Mouse (Mus musculus) ES-E14 (cell line): ENCODE data around the gene Zfp385c. TPM values are rescaled to one million over a fixed set of nuclear protein-coding genes. Genes with fewer than 3 reads are reported as not detected.

ENCODE experiments used
- DNase-seq: peaks from one replicate; pipeline ENCODE4 v3.0.0-alpha.2; 2013; ENCODE audit warnings: low read depth, low spot score
- H3K27ac ChIP-seq: 2 replicates; pipeline ENCODE4 v1.5.1; 2012; ENCODE audit warnings: low read depth, mild to moderate bottlenecking, low read length, moderate library complexity, mixed read lengths; ENCODE audit not compliant: poor library complexity, insufficient read depth, severe bottlenecking
- H3K36me3 ChIP-seq: 2 replicates; pipeline ENCODE4 v1.6.1; 2012; ENCODE audit warnings: mild to moderate bottlenecking, low read length, moderate library complexity, mixed read lengths; ENCODE audit not compliant: control insufficient read depth, poor library complexity, insufficient read depth, severe bottlenecking
- H3K4me1 ChIP-seq, 2 experiments: fragments of 150-350 bp in 1 of 2; sonication (generic) in 1 of 2; 2 replicates each; pipeline ENCODE4 v1.6.1; 2012; ENCODE audit warnings: low read length in 2 of 2, mild to moderate bottlenecking in 1 of 2, mixed read lengths in 1 of 2; ENCODE audit not compliant: control insufficient read depth in 2 of 2, insufficient read depth in 2 of 2, poor library complexity in 1 of 2
- H3K4me3 ChIP-seq, 2 experiments: fragments of 150-350 bp in 1 of 2; sonication (generic) in 1 of 2; 2 replicates each; pipeline ENCODE4 v1.5.1; 2012; ENCODE audit warnings: low read length in 2 of 2, low read depth in 1 of 2, mild to moderate bottlenecking in 1 of 2, mixed read lengths in 1 of 2; ENCODE audit not compliant: insufficient read depth in 1 of 2, poor library complexity in 1 of 2, severe bottlenecking in 1 of 2
- H3K9ac ChIP-seq: 2 replicates; pipeline ENCODE4 v1.6.1; 2012; ENCODE audit warnings: low read depth, mild to moderate bottlenecking, low read length, mixed read lengths; ENCODE audit not compliant: poor library complexity, insufficient read depth, severe bottlenecking
- H3K9me3 ChIP-seq: fragments of 150-350 bp; sonication (generic); 2 replicates; pipeline ENCODE4 v1.6.1; 2012; ENCODE audit warnings: low read depth, mild to moderate bottlenecking, low read length; ENCODE audit not compliant: control insufficient read depth, insufficient read depth
- CHD2 ChIP-seq: IDR thresholded peaks from 2 replicates; pipeline ENCODE4 v1.6.1; 2014; ENCODE audit warnings: mild to moderate bottlenecking, low read depth, low read length, inconsistent platforms
- HCFC1 ChIP-seq: IDR thresholded peaks from 2 replicates; pipeline ENCODE4 v1.6.1; 2012; ENCODE audit warnings: low read length, inconsistent platforms, borderline replicate concordance; ENCODE audit not compliant: insufficient read depth
- MAFK ChIP-seq: IDR thresholded peaks from 2 replicates; pipeline ENCODE4 v1.6.1; 2014; ENCODE audit warnings: mild to moderate bottlenecking, low read depth, low read length, inconsistent platforms; ENCODE audit not compliant: insufficient read depth
- ZC3H11A ChIP-seq: IDR thresholded peaks from 2 replicates; pipeline ENCODE4 v1.6.1; 2012; ENCODE audit warnings: low read depth, mild to moderate bottlenecking, inconsistent platforms, low read length, borderline replicate concordance
- ZNF384 ChIP-seq: IDR thresholded peaks from 2 replicates; pipeline ENCODE4 v1.6.1; 2012; ENCODE audit warnings: low read depth, low read length, inconsistent platforms
- in situ Hi-C, 2 experiments: fragments of 600-800 bp; cut with MboI; formaldehyde crosslinking; loops; one replicate each; pipeline ENCODE4 v1.15.1; 2025; ENCODE audit warnings: low sequenced_read_pairs in 2 of 2, inconsistent platforms in 1 of 2; ENCODE audit not compliant: unreplicated experiment in 2 of 2
- total RNA-seq: library from RNA; depleted of rRNA; stranded (reverse); fragments of 300-350 nt; gene quantifications from 2 replicates; pipeline ENCODE4 v1.2.3, GENCODE M21; 2012; rRNA removed

Zfp385c gene
- total RNA-seq: 0.09 and 0.37 TPM in 2 replicates

GRCm38 (mm10) chr11:100692164-100692616 lies at the start of gene Zfp385c:
Zfp385c (minus strand) TSS chr11:100692455.
- Histone ChIP-seq H3K9me3 (no peaks in the 10 kb centered on the region), H3K36me3 (no peaks in the 10 kb centered on the region), H3K4me1 (peaks cover 0 to 14% of the 10 kb centered on the region in 2 experiments; a peak in 2 of 4 replicates), H3K9ac (no peak within 1 kb of the TSS), H3K4me3 (peak within 1 kb of the TSS; percentile 55 to 67), H3K27ac (no peak within 1 kb of the TSS)
- no peak for TF ChIP-seq ZNF384
- TF ChIP-seq ZC3H11A: no peak
- TF ChIP-seq MAFK: no peak
- no peak for TF ChIP-seq HCFC1
- no peak for TF ChIP-seq CHD2
- in situ Hi-C loops: no loop called here
- no peak for DNase-seq

GRCm38 (mm10) chr11:100741348-100741747 lies 49.1 kb upstream of the Zfp385c start:
- Histone ChIP-seq H3K9ac (no peak overlapping the region), H3K4me1 (peaks cover 9 to 15% of the 10 kb centered on the region in 2 experiments; a peak in 3 of 4 replicates), H3K36me3 (no peaks in the 10 kb centered on the region), H3K9me3 (no peaks in the 10 kb centered on the region), H3K4me3 (no peak overlapping the region), H3K27ac (no peak overlapping the region)
- no peak for DNase-seq
- TF ChIP-seq MAFK (no peak), ZC3H11A (no peak), ZNF384 (no peak), HCFC1 (no peak), CHD2 (no peak)
- in situ Hi-C loops: no loop called here

DNA sequence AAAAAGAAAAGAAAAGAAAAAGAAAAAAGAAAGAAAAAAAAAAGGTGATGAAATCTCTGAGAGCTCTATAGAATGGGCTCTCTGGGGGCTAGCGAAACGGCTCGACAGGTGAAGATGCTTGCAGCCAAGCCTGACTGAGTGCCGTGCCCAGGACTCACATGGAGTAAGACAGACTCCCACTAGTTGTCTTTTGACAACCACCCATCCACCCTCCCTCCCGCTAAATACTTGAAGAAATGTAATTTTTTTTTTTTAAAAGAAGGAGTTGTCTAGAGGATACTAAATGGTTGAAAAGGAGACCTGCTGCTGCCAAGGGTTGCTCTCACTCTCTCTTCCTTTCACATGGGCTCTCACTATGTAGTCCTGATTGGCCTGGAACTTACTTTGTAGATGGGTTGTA lies 46.5 kb upstream of the Zfp385c start:
- Histone ChIP-seq H3K27ac (no peak overlapping the region), H3K4me3 (peak overlapping the region; percentile 63 to 82; a peak in 3 of 4 replicates), H3K9me3 (no peaks in the 10 kb centered on the region), H3K4me1 (peaks cover 8 to 10% of the 10 kb centered on the region in 2 experiments; a peak in 3 of 4 replicates), H3K36me3 (peaks cover 2% of the 10 kb centered on the region; the same call in 1 of the 2 replicates), H3K9ac (no peak overlapping the region; the same call in 1 of the 2 replicates)
- in situ Hi-C loops: no loop called here
- no peak for DNase-seq
- TF ChIP-seq CHD2 (no peak), ZNF384 (no peak), ZC3H11A (no peak), MAFK (no peak), HCFC1 (no peak)

- DNase-seq: peak; percentile 99
- Histone ChIP-seq H3K9ac (peak within 1 kb of the TSS; percentile 93), H3K4me1 (peaks cover 8 to 10% of the 10 kb centered on the region in 2 experiments; a peak in 3 of 4 replicates), H3K36me3 (peaks cover 2% of the 10 kb centered on the region; the same call in 1 of the 2 replicates), H3K9me3 (no peaks in the 10 kb centered on the region), H3K27ac (0 out of 2 replicates have a peak within 1 kb of the TSS, but pooled peaks have one; percentile 4), H3K4me3 (peak within 1 kb of the TSS; percentile 92)
- TF ChIP-seq CHD2 (peak; percentile 95), HCFC1 (peak; percentile 98), ZNF384 (no peak), MAFK (no peak)
- in situ Hi-C loops: no loop called here
Observed at GRCm38 (mm10) chr11:100738066-100738604, 45.9 kb upstream of the Zfp385c start, which contains the start of gene Rab5c. Rab5c (minus strand) TSS chr11:100738215.
